Mouse (Mus musculus): ENCODE results near the gene Hnrnpl.
A peak's percentile ranks its signal among the peaks of the same experiment; 100 is the strongest.

Hnrnpl gene

DNA sequence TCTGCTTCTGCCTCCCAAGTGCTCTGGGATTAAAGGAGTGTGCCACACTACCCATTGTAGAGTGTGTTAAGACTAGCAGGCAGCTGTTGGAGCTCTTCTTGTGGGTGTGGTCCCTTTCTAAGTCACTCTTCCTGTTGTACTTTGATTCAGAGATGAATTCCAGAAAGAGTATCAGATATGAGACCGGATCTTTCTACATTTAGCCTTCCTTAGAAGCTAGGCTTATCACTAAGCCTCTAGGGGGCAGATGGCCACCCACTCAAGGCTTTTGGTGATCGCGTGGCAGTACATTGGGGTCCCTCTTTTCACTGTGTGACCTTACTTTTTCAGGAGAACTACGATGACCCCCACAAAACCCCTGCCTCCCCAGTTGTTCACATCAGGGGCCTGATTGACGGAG, 4.6 kb downstream of the Hnrnpl start:
- DNase-seq = peak; percentile 45

DNA sequence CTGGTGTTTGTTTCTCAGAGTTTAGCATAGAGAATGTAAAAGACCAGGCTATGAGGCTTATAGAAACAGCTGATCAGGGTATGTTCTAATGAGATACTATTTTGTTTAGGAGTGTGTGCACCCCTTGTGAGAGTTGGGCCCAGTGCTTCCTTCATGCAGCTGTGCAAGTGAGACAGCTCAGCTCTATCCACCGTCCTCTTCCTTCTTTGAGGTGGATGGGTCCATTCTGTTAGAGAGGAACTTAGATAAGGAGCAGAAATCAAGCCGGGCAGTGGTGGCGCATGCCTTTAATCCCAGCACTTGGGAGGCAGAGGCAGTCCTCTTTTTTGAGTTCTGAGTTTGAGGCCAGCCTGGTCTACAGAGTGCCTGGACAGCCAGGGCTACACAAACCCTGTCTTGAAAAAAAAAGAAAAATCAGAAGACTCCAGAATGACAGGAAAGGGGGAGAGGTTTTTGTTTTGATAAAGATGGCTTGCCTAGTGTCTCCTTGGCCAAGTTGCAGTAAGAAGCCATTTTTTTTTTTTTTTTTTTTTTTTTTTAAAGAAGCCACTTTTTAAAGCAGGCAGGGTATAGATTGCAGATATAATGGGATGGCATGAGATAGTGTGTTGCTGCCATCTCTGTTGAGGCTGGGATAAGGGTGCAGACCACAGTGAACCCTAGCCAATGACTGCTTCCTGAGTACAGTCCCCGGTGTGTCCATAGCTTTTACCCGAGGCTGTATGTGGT, 6.1 kb downstream of the Hnrnpl start:
- no peak for DNase-seq

DNA sequence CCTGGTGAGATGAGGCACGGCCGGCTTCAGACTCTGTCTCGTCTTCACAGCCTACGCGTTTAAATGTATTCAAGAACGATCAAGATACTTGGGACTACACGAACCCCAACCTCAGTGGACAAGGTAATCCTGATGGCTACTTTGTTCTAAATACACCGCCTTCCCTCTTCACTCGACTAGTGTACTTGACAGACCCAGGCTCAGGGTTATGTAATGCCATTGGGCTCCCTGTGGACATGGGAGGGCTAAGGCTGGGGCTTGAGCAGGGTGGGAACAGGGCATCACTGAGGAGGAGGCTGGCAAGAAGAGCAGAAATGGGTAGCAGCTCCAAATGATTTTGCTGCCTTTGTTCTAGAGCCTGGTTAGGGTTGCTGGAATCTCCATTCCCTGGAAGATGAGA, 6.9 kb downstream of the Hnrnpl start:
- no peak for DNase-seq

DNA sequence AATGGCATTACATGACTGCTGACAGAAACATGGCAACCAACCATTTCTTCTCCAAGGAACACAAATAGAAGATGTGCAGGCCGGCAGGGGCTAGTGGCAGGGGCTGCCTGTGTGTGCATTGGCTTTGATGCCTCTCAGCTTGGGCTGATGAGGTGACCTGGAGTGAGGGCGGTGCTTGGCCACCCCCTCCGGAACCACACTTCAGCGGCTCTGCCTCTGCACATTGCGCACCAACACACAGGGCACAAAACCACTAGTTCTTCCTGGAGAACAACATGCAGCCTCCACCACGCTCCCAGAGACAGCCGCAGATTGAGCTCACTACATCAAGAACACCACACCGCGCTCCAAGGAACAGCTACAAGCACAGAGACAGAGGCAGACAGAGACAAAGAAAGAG, 7.9 kb downstream of the Hnrnpl start:
- DNase-seq = no peak

DNA sequence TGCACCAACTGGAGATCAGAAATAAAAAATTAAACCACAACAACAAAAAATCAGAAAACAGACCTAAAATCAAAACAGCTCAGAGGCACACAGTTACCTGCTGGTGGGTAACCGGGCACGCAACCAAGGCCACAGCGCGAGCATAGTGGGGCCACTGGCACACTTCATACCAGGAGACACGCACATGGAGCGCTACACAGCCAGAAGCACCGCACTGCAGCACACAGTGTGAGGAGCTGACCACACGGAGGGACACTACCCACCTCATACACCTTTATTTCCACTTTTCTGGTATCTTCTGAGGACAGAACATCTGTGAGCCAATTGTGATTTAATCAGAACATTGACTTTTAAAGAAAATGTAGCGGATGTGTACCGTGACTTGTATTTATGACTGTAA, 8.6 kb downstream of the Hnrnpl start:
- no peak for DNase-seq

DNA sequence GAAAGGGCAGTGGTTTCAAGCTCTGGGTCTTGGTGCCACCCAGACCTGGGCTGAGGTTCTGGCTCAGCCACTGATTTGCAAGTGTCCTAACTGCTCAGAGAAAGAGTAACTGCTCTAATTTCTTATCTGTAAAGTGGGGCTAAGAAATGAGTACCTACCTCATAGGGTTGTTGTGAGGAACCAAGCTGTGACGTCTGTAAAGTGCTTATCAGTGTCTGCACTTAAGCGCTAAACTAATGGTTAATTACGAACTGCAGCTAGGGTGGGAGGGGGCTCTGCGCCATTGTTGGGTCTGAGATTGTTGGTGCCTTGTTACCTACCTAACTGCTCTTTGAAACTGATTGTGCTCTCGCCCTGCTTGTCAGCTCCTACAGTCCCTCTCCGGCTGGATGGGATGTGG, 9.2 kb downstream of the Hnrnpl start:
- DNase-seq = no peak

DNA sequence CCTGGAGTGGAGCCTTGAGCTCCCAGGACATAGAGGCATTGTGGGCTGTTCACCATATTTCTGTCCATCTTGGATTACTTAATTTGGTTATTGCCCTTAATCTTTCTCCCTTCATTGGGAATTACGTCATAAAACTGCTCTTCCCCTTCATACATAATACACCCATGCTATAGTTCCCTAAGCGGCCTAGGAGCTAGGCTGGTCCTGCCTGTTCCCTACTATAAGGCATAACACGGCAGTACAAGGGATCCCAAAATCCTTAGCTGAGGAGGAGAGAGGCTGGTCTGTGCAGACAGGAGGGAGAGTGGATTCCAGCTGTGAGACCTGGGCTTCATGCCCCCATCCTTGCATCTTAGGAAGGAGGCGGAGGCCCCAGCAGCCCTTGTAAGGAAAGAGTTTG, 9.6 kb downstream of the Hnrnpl start:
- DNase-seq = no peak

DNA sequence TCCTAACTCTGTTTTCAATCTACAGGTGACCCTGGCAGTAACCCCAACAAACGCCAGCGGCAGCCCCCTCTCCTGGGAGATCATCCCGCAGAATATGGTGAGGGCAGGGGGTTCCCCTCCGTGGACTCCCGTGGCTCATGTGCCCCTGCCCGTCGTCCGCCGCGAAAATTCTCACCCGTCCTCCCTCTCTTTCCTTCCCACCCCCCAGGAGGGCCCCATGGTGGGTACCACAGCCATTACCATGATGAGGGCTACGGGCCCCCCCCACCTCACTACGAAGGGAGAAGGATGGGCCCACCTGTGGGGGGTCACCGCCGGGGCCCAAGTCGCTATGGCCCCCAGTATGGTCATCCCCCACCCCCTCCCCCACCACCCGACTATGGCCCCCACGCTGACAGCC, 10.1 kb downstream of the Hnrnpl start:
- peak; percentile 57 for DNase-seq

DNA sequence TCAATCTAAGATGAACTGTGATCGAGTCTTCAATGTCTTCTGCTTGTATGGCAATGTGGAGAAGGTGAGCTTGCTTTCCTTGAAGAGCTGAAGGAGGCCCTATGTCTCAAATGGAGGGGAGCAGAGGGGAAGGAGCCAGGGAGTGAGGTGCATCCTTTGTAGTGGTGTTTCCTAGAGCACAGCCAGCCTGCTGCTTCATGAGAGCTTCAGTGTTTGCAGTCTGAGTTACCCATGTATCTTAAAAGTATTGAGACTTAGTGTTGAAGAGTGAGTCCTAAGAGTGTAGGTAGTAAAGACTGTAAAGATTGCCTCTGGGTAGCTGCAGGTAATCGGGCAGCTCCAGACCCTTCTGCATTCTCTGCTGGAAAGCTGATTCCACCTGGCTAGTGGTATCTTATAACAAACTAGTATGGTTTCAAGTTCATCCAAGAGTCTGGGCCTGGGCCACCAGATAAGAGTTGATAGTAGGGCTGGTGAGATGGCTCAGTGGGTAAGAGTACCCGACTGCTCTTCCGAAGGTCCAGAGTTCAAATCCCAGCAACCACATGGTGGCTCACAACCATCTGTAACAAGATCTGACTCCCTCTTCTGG, 10.6 kb downstream of the Hnrnpl start:
- DNase-seq = no peak

DNA sequence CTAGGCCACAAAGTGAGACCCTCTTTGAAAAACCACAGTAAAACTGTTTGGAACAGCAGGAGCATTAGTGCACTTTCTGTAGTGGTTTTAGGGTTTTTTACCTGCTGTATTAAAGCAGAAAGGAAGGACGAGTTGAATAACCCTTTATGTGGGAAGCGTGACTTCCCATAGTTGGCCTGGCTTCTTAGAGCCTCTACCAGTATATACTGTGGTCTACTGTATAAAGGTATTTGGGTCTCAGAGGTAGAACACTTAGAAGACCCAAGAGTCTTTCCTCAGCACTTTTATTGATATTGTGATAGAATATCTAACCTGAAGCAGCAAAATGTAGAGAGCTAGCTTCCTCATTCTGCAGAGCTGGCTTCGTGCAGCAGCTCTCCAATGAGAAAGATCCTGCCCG, 11.2 kb downstream of the Hnrnpl start:
- no peak for DNase-seq

DNA sequence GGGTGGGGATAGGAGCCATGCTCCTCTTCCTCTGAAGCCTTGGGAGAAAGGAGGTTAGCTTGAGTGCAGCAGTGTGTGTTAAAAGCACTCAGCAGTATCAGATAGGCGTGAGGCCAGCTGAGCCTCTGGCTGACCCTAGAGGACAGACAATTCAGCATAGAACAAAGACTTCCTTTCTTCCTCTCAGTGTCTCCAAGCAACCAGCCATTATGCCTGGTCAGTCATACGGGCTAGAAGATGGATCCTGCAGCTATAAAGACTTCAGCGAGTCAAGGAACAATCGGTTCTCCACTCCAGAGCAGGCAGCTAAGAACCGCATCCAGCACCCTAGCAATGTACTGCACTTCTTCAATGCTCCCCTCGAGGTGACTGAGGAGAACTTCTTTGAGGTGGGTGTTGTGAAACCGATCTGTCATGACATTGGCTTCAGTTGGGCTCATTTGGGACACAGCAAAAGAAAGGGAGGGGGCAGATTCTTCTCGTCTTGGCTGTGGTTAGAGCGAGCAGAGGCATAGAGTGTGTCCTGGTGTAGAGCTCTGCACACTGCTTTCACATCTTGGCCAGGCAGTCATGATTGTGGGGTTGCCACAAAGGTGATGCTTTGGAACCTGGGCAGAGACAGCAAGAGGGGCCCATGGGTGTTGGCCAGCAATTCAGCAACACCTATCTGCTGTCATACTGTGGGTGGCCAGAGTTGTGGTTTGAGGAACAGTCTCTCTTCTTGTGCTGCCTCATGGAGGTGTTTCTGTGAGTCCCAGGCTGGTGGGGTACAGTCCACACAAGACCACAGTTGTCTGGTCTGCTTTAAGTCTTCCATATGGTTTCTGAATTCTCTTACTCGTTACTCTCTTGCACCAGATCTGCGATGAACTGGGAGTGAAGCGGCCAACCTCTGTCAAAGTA, 12.3 kb downstream of the Hnrnpl start:
- peak; percentile 27 for DNase-seq

DNA sequence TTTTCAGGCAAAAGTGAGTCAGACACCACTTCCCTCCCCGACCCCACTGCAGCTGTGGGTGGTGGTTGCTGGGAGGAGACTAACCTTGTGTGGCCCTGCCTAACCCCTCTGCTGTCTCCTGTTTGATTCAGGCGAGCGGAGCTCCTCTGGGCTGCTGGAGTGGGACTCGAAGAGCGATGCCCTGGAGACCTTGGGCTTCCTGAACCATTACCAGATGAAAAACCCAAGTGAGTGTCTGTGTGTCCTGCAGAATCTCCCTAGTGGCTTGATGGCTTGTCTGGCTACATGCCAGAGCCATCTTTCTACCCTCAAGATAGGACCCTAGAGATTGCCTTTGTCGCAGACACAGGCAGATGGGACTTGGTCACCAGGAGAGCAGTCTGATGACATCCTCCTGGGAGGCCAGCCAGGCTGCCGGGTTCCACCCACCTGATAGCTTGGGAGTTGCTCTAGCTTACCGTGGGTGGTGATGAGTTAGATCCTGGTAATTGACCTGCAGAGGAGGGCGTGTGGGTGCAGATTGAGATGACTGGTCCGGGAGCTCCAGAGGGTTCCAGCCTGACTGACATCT, 13.0 kb downstream of the Hnrnpl start:
- DNase-seq = peak; percentile 80

DNA sequence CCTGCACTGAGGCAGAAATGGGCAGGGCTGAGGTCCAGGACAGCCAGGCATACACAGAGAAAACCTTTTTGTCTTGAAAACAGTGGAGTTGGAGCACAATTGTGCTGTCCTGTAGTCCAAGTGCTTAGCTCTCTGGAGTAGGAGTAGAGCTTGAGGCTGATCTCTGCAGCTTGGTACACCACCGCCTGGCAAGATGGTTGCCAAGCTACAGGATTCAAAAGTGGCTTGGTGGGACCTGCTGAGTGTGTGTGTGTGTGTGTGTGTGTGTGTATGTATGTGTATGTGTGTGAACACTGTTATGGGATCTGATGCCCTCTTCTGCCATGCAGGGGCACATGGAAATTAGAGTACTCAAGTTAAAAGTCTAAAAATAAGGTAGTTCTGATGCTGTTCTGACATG, 14.2 kb downstream of the Hnrnpl start:
- peak; percentile 18 for DNase-seq

DNA sequence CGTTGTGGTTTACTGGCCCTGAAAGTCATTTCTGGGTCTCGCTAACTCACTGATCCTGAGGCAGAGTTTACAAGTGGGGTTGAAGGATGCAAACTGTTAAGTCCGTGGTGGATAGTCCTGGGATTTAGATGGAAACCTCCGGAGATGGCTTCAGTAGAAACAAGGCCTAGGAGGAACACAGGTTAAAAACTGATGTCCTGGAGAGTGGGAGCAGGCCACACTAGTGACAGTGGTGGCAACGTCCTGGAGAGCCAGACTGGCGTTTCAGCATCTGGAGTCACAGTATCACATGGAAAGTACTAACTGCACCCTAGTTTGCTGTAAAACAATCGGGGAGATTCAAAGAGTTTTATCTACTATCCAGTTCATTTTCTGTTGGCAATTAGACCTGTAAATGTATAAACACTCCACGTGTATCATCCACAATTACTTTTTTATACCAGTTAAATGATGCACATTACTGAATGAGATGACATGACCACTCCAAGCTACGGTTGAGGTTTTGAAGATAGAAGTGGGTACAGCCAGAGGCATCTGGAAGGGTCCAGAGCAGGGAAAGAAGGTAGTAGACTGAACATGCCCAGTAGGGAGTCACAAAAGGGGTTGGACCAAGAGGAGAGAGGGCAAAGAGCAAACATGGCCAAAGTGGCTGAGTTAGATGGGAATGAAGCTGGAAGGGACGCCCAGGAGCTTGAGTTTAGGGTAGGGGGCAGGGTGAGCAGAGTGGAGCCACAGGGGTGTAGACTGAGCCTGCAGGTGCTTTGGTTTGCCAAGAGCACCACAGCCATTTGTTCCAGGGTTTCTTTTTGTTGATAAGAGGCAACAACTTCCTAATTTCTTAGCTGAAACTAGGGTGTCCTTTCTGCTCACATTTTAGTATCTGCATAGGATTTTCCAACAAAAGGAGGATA, 14.9 kb downstream of the Hnrnpl start:
- DNase-seq = peak; percentile 32

DNA sequence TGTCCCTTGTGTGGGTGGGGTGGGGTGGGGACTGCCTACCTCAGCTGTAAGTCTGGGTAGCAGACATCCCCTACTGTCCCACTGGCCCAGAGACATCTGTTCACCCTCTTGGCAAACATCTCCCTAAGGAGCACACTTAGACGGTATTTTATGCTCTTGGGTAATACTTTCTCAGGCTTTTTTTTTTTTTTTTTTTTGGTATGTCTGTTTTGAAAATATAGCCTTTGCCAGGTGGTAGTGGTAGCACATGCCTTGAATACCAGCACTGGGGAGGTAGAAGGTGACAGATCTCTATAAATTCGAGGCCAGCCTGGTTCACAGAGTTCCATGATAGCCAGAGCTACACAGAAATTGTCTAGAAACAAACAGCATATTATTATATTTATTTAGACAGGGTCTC, 15.6 kb downstream of the Hnrnpl start:
- DNase-seq = peak; percentile 16

DNA sequence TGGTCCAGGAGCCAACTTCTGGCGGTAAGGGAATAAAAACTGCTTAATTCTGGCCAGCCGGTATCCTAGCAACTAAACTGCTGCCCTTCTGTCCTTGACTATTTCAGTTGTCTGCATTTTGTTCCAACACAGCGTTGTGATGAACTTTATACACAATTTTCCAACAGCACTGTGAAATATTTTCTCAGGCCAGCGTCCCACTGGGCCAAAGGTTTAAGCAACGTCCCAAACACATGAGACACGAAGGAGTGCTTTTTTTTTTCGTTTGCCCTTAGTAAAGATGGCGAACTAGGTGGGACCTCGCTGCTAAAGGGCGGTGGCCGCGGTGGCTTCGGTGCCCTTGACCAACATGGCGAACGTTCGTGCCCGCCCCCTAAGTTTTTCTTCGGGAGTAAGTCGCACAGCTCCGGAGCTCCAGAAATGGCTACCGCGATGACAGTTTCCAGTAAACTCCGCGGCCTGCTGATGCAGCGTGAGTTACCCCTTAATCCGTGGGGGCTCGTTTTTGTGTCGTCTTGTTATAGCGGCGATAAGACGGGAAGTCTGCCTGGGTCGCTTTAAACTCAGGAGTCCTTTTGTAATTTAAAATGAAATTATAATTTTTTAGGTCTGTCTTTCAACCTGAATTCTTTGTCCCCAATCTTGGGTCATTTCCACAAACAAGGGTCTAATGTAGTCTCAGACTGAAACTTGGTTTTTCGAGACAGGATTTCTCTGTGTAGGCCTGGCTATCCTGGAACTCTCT, 16.8 kb downstream of the Hnrnpl start, which contains the start of gene Ech1:
Gene Ech1, plus strand, starts transcription at position 277 of the 745 bp plus-strand sequence.
- peak; percentile 87 for DNase-seq

DNA sequence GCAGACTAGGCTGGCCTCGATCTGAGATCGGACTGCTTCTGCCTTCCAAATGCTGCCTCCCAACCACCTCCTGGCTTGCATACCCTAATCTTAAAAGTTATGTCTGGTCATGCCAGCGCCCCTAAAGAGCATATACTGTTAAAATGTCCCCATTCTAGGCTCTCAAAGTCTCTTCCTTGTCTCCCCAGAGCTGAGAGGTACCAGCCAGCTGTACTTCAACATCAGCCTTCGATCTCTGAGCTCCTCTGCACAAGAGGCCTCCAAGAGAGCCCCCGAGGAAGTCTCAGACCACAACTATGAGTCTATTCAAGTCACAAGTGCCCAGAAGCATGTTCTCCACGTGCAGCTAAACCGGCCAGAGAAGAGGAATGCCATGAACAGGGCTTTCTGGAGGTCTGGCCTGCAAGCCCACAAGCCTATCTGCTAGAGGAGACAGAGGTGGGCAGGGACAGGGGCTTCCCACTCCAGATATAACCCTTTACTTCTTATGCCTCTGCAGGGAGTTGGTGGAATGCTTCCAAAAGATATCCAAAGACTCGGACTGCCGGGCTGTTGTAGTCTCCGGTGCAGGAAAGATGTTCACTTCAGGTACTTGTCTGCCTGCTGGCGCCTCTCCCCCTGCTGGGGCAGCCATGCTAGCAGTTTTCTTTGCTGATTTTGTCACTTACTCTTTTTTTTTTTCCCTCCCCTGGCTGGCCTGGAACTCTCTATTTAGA, 17.5 kb downstream of the Hnrnpl start:
- DNase-seq = peak; percentile 51

DNA sequence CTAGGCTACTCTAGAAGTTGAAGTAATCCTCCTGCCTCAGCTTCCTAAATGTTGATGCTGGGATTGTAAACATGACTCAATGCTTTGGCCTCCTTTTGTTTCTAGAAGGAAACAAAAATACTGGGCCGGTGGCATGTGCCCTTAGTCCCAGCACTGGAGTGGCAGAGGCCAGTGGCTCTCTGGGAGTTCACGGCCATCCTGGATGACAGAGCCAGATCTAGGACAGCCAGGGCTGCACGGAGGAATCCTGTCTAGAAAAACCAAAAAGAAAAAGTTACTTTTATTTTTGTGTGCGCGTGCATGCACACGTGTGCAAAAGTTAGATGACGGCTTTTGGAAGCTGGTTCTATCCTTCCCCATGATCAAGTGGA, 18.0 kb downstream of the Hnrnpl start:
- peak; percentile 27 for DNase-seq

DNA sequence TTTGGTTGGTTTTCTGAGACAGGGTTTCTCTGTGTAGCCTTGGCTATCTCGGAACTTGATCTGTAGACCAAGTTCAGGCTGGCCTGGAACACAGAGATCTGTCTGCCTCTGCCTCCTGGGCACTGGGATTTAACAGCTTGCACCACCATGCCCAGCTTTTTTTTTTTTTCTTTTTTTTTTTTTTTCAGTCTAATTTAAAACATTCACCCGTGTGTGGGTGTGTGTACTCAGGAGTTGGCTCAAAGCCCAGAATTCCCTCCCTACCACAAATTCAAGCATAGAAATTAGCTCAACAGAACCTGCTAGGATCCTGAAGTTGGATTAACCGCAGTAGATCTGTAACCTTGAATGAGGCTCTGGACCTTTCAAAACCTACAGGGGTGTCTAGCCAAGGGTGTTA, 19.0 kb downstream of the Hnrnpl start:
- peak; percentile 44 for DNase-seq

DNA sequence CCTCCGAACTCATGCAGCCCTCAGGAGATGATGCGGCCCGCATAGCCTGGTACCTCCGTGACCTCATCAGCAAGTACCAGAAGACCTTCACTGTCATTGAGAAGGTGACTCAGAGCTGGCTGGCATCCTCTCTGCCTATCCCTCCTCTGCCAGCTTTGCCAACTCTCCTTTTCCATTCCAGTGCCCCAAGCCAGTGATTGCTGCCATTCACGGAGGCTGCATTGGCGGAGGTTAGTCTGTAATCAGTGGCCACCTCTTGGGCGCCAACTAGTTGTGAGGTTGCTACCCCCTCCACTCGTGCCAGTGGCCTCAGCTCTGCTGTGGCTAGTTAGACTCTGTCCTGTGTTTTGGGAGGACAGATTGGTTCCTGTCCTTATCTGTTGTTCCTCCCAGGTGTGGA, 21.5 kb downstream of the Hnrnpl start:
- DNase-seq = no peak

DNA sequence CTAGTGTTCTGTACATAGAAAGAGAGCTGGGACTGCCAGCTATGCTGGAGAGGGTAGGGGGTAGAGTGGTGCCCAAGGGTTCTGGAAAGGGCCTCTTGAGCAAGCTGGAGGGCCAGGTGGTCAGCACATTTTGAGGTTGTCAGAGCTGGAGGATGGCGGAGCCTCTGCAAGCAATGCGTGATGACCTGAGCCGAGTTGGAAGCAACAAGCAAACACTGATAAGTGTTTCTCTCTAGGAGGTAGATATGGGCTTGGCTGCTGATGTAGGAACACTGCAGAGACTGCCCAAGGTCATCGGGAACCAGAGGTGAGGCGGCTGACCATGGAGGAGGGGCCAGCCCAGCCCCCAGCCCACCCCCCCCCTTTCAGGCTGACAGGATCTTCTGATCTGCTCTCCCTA, 22.6 kb downstream of the Hnrnpl start:
- DNase-seq = no peak

Measured in cerebellum, adult 9-11 months (tissue).